Mouse (Mus musculus) myocyte (in vitro differentiated cells): ENCODE data around the gene Tmtc4.

ENCODE experiments used
- E2F4 ChIP-seq: IDR thresholded peaks from one replicate; pipeline ENCODE4 v1.6.1; 2011; ENCODE audit warnings: mild to moderate bottlenecking, control low read depth, moderate library complexity; ENCODE audit not compliant: insufficient read depth
- MYOD1 ChIP-seq, 3 experiments: IDR thresholded peaks; one replicate each; pipeline ENCODE4 v1.6.1; 2011; ENCODE audit warnings: control low read depth in 2 of 3, low read depth in 2 of 3, mild to moderate bottlenecking in 2 of 3, moderate library complexity in 1 of 3; ENCODE audit not compliant: insufficient read length in 2 of 3, control insufficient read depth in 1 of 3
- MYOG ChIP-seq, 3 experiments: IDR thresholded peaks; one replicate each; pipeline ENCODE4 v1.6.1; 2011; ENCODE audit warnings: control low read depth in 2 of 3, low read depth in 2 of 3, mild to moderate bottlenecking in 2 of 3; ENCODE audit not compliant: insufficient read length in 2 of 3, control insufficient read depth in 1 of 3, insufficient read depth in 1 of 3
- POLR2A ChIP-seq: IDR thresholded peaks from one replicate; pipeline ENCODE4 v1.6.1; 2011; ENCODE audit warnings: low read depth, mild to moderate bottlenecking, control low read depth, moderate library complexity; ENCODE audit not compliant: insufficient read length
- POLR2AphosphoS2 ChIP-seq: IDR thresholded peaks from one replicate; pipeline ENCODE4 v1.6.1; 2011; ENCODE audit warnings: low read depth, control low read depth; ENCODE audit not compliant: insufficient read length
- TCF12 ChIP-seq: IDR thresholded peaks from one replicate; pipeline ENCODE4 v1.6.1; 2011; ENCODE audit warnings: mild to moderate bottlenecking, control low read depth; ENCODE audit not compliant: poor library complexity, insufficient read depth, severe bottlenecking

GRCm38 (mm10) chr14:122909368-122910091 lies 74.3 kb downstream of the Tmtc4 start:
- TF ChIP-seq POLR2A = no peak
- TF ChIP-seq MYOG (IDR thresholded peaks at IDR 0.05; ENCODE audit: control insufficient read depth in 1 of 3, insufficient read depth in 1 of 3, insufficient read length in 2 of 3, low read depth in 2 of 3) = no peak
- no peak for TF ChIP-seq E2F4
- TF ChIP-seq TCF12 = no peak
- no peak for TF ChIP-seq MYOD1 (IDR thresholded peaks at IDR 0.05; ENCODE audit: control insufficient read depth in 1 of 3, insufficient read length in 2 of 3, low read depth in 2 of 3)
- no peak for TF ChIP-seq POLR2AphosphoS2
